Mouse (Mus musculus) heart, embryonic 11.5 days (tissue): Measurements from ENCODE around the gene Cryba1. TPM values are rescaled to one million over a fixed set of nuclear protein-coding genes. Genes with fewer than 3 reads are reported as not detected.

ENCODE experiments used
- ATAC-seq: fragments of 200-750 bp; cut with Nextera tagmentation; replicated peaks from 2 replicates; pipeline ENCODE4 v1.8.0; 2017; ENCODE audit warnings: moderate library complexity; ENCODE audit not compliant: insufficient number of reproducible peaks, low FRiP score, low TSS enrichment
- H3K27ac ChIP-seq: fragments of 300-500 bp; sonication (generic); 2 replicates; pipeline ENCODE4 v1.5.1; 2014; ENCODE audit warnings: mild to moderate bottlenecking, low read depth, low read length
- H3K27me3 ChIP-seq: fragments of 300-500 bp; sonication (generic); 2 replicates; pipeline ENCODE4 v1.6.1; 2014; ENCODE audit warnings: mild to moderate bottlenecking, low read length, mixed read lengths; ENCODE audit not compliant: control insufficient read depth, insufficient read depth
- H3K36me3 ChIP-seq: fragments of 300-500 bp; sonication (generic); 2 replicates; pipeline ENCODE4 v1.6.1; 2014; ENCODE audit warnings: mild to moderate bottlenecking, low read length, moderate library complexity, mixed read lengths; ENCODE audit not compliant: control insufficient read depth, insufficient read depth
- H3K4me1 ChIP-seq: fragments of 300-500 bp; sonication (generic); 2 replicates; pipeline ENCODE4 v1.6.1; 2014; ENCODE audit warnings: low read length; ENCODE audit not compliant: control insufficient read depth, insufficient read depth
- H3K4me2 ChIP-seq: fragments of 300-500 bp; sonication (generic); 2 replicates; pipeline ENCODE4 v1.6.1; 2014; ENCODE audit warnings: mild to moderate bottlenecking, moderate library complexity
- H3K4me3 ChIP-seq: fragments of 300-500 bp; sonication (generic); 2 replicates; pipeline ENCODE4 v1.5.1; 2014; ENCODE audit warnings: low read depth, low read length
- H3K9ac ChIP-seq: fragments of 300-500 bp; sonication (generic); 2 replicates; pipeline ENCODE4 v1.6.1; 2014; ENCODE audit warnings: mild to moderate bottlenecking, low read depth, low read length, moderate library complexity
- H3K9me3 ChIP-seq: fragments of 300-500 bp; sonication (generic); replicated peaks from 2 replicates; pipeline ENCODE4 v1.6.1; 2016; ENCODE audit warnings: low read length; ENCODE audit not compliant: control insufficient read depth
- WGBS: fragments of 180-500 bp; shearing (Covaris S2); extraction: QIAGEN DNeasy Blood & Tissue Kit; methylation state at CpG from one replicate; pipeline ENCODE4 v1.1.7; 2014; ENCODE audit not compliant: insufficient replicate concordance; 5-methylcytosine and 5-hydroxymethylcytosine counted together
- polyA plus RNA-seq: library from polyadenylated mRNA; unstranded; fragments of >200 nt; fragmentation: Nextera tagmentation; extraction: Ambion mirVana; gene quantifications from 2 replicates; pipeline ENCODE4 v1.2.1, GENCODE M21; 2014

The Cryba1 gene
- polyA plus RNA-seq, 1 experiment from 2014 or later, result not detected

GRCm38 (mm10) chr11:77672746-77673145 is 52.3 kb downstream of the Cryba1 start:
- Histone ChIP-seq H3K27me3 (no peaks in the 10 kb centered on the region), H3K27ac (no peak overlapping the region), H3K4me2 (no peak overlapping the region), H3K9me3 (no peaks in the 10 kb centered on the region), H3K4me1 (no peaks in the 10 kb centered on the region), H3K9ac (no peak overlapping the region), H3K36me3 (no peaks in the 10 kb centered on the region), H3K4me3 (no peak overlapping the region)
- ATAC-seq, result no peak
- 76% methylated on average over 2 of the region's 2 CpGs for WGBS

Other genes starting within 250 kb of the Cryba1 start
- gene Ankrd13b, start 235.6 kb downstream of the Cryba1 start, polyA plus RNA-seq, result 3.0 and 3.4 TPM in 2 replicates
- gene Git1, start 231.7 kb downstream of the Cryba1 start, polyA plus RNA-seq, result 13.3 and 15.1 TPM in 2 replicates
- gene Abhd15, start 210.2 kb downstream of the Cryba1 start, polyA plus RNA-seq, result 0.82 and 1.5 TPM in 2 replicates
- 23.0 and 24.8 TPM in 2 replicates for gene Trp53i13, start 209.3 kb downstream of the Cryba1 start, polyA plus RNA-seq
- 0.13 TPM in 1 of 2 replicates, not detected in the other for gene Gm10392, start 206.1 kb downstream of the Cryba1 start, polyA plus RNA-seq
- 14.2 and 17.8 TPM in 2 replicates for gene Taok1, start 117.5 kb downstream of the Cryba1 start, polyA plus RNA-seq
- gene Nufip2, start 39.1 kb downstream of the Cryba1 start, polyA plus RNA-seq, result 3.8 and 11.3 TPM in 2 replicates
- 94.0 and 96.7 TPM in 2 replicates for gene Myo18a, start 38.0 kb upstream of the Cryba1 start, polyA plus RNA-seq
- gene Gm10277, start 62.5 kb upstream of the Cryba1 start, polyA plus RNA-seq, result 0.55 and 0.87 TPM in 2 replicates
- 1.8 and 2.4 TPM in 2 replicates for gene Pipox, start 168.8 kb upstream of the Cryba1 start, polyA plus RNA-seq
- 0.09 TPM in 1 of 2 replicates, not detected in the other for gene Sez6, start 205.5 kb upstream of the Cryba1 start, polyA plus RNA-seq